Mouse (Mus musculus) myocyte (in vitro differentiated cells): ENCODE data around the gene Sh3bp4. TPM values are rescaled to one million over a fixed set of nuclear protein-coding genes. Genes with fewer than 3 reads are reported as not detected.
A peak's percentile ranks its signal among the peaks of the same experiment; 100 is the strongest.

Experiments
- H3K27me3 ChIP-seq: one replicate; pipeline ENCODE4 v1.6.1; 2011; ENCODE audit not compliant: control insufficient read depth, insufficient read depth, insufficient read length
- H3K36me3 ChIP-seq: one replicate; pipeline ENCODE4 v1.6.1; 2011; ENCODE audit not compliant: control insufficient read depth, insufficient read depth
- H3K4me2 ChIP-seq: one replicate; pipeline ENCODE4 v1.6.1; 2011; ENCODE audit warnings: low read depth, control low read depth
- H3K4me3 ChIP-seq: one replicate; pipeline ENCODE4 v1.5.1; 2011; ENCODE audit warnings: mild to moderate bottlenecking, control low read depth, moderate library complexity
- H3K79me2 ChIP-seq: one replicate; pipeline ENCODE4 v1.6.1; 2011; ENCODE audit not compliant: control insufficient read depth, insufficient read depth
- H3ac ChIP-seq: one replicate; pipeline ENCODE4 v1.6.1; 2011; ENCODE audit not compliant: control insufficient read depth, insufficient read length
- CEBPB ChIP-seq: IDR thresholded peaks from 2 replicates; pipeline ENCODE4 v1.6.1; 2011; ENCODE audit warnings: mild to moderate bottlenecking, moderate library complexity; ENCODE audit not compliant: poor library complexity, insufficient read depth, severe bottlenecking
- E2F4 ChIP-seq: IDR thresholded peaks from one replicate; pipeline ENCODE4 v1.6.1; 2011; ENCODE audit warnings: mild to moderate bottlenecking, control low read depth, moderate library complexity; ENCODE audit not compliant: insufficient read depth
- MAX ChIP-seq: IDR thresholded peaks from one replicate; pipeline ENCODE4 v1.6.1; 2011; ENCODE audit warnings: low read depth, mild to moderate bottlenecking, control low read depth
- MYOD1 ChIP-seq, 3 experiments: IDR thresholded peaks; one replicate each; pipeline ENCODE4 v1.6.1; 2011; ENCODE audit warnings: control low read depth in 2 of 3, low read depth in 2 of 3, mild to moderate bottlenecking in 2 of 3, moderate library complexity in 1 of 3; ENCODE audit not compliant: insufficient read length in 2 of 3, control insufficient read depth in 1 of 3
- MYOG ChIP-seq, 3 experiments: IDR thresholded peaks; one replicate each; pipeline ENCODE4 v1.6.1; 2011; ENCODE audit warnings: control low read depth in 2 of 3, low read depth in 2 of 3, mild to moderate bottlenecking in 2 of 3; ENCODE audit not compliant: insufficient read length in 2 of 3, control insufficient read depth in 1 of 3, insufficient read depth in 1 of 3
- POLR2A ChIP-seq: IDR thresholded peaks from one replicate; pipeline ENCODE4 v1.6.1; 2011; ENCODE audit warnings: low read depth, mild to moderate bottlenecking, control low read depth, moderate library complexity; ENCODE audit not compliant: insufficient read length
- POLR2AphosphoS2 ChIP-seq: IDR thresholded peaks from one replicate; pipeline ENCODE4 v1.6.1; 2011; ENCODE audit warnings: low read depth, control low read depth; ENCODE audit not compliant: insufficient read length
- REST ChIP-seq: IDR thresholded peaks from one replicate; pipeline ENCODE4 v1.6.1; 2011; ENCODE audit warnings: mild to moderate bottlenecking, control low read depth, moderate library complexity; ENCODE audit not compliant: insufficient read depth, insufficient read length
- SRF ChIP-seq: IDR thresholded peaks from one replicate; pipeline ENCODE4 v1.6.1; 2011; ENCODE audit warnings: low read depth; ENCODE audit not compliant: control insufficient read depth, insufficient read length
- TCF12 ChIP-seq: IDR thresholded peaks from one replicate; pipeline ENCODE4 v1.6.1; 2011; ENCODE audit warnings: mild to moderate bottlenecking, control low read depth; ENCODE audit not compliant: poor library complexity, insufficient read depth, severe bottlenecking
- TCF3 ChIP-seq: IDR thresholded peaks from one replicate; pipeline ENCODE4 v1.6.1; 2011; ENCODE audit warnings: low read depth, control low read depth; ENCODE audit not compliant: insufficient read length
- USF1 ChIP-seq: IDR thresholded peaks from one replicate; pipeline ENCODE4 v1.6.1; 2011; ENCODE audit warnings: low read depth, mild to moderate bottlenecking, control low read depth, moderate library complexity
- polyA plus RNA-seq: library from polyadenylated mRNA; unstranded; fragments of >200 nt; fragmentation: generic; extraction: Trizol; gene quantifications from one replicate; pipeline ENCODE4 v1.2.1, GENCODE M21; 2012; ENCODE audit warnings: missing spikeins

The Sh3bp4 gene
- polyA plus RNA-seq, 1 experiment, result 23.2 TPM

GRCm38 (mm10) chr1:89069479-89070102 is 624 bp upstream of the Sh3bp4 start:
- H3K4me2 ChIP-seq, result peak overlapping the region; percentile 99
- H3ac ChIP-seq, result peak overlapping the region; percentile 71
- no peaks in the 10 kb centered on the region for H3K27me3 ChIP-seq
- H3K4me3 ChIP-seq, result peak overlapping the region; percentile 70
- H3K79me2 ChIP-seq, result peaks cover 40% of the 10 kb centered on the region
- TF ChIP-seq REST (no peak), MYOD1 (IDR thresholded peaks at IDR 0.05; ENCODE audit: control insufficient read depth in 1 of 3, insufficient read length in 2 of 3, low read depth in 2 of 3) (peak in 1 of 3 experiments; percentile 5), MYOG (IDR thresholded peaks at IDR 0.05; ENCODE audit: control insufficient read depth in 1 of 3, insufficient read depth in 1 of 3, insufficient read length in 2 of 3, low read depth in 2 of 3) (no peak), TCF12 (no peak), USF1 (no peak), POLR2AphosphoS2 (peak; percentile 86), POLR2A (peak; percentile 73), E2F4 (peak; percentile 57), SRF (no peak), CEBPB (peak; percentile 62), MAX (no peak), TCF3 (no peak)
- no peaks in the 10 kb centered on the region for H3K36me3 ChIP-seq

DNA sequence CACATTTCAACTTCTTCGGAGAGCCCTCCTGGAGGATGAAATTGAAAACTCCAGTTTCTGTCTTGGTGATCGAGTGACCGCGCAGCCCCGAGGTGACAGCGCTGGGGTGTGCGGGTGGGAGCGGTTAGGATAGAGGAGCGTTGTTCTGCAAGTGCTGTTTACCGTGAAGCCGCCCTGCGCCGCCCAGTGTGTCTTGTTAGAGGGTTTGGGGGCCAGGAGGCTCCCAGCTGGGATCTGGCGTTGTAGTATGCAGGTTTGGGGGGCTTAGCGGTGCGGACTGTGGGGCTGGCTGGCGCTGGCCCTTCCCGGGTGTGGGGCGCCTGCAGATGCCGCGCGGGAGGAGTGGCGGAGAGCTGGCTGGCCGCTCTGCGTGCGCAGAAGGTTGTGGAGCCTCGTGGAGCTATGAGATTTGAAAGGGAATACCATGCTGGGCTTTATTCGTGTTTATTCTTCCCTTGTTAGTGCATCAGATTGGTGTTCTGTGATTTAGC is 701 bp downstream of the Sh3bp4 start:
- H3K79me2 ChIP-seq, result peaks cover 53% of the 10 kb centered on the region
- peak overlapping the region; percentile 70 for H3K4me3 ChIP-seq
- no peaks in the 10 kb centered on the region for H3K27me3 ChIP-seq
- TF ChIP-seq MYOG (IDR thresholded peaks at IDR 0.05; ENCODE audit: control insufficient read depth in 1 of 3, insufficient read depth in 1 of 3, insufficient read length in 2 of 3, low read depth in 2 of 3) (no peak), CEBPB (no peak), REST (no peak), POLR2AphosphoS2 (no peak), MYOD1 (IDR thresholded peaks at IDR 0.05; ENCODE audit: control insufficient read depth in 1 of 3, insufficient read length in 2 of 3, low read depth in 2 of 3) (no peak), SRF (no peak), TCF12 (no peak), MAX (no peak)
- peak overlapping the region; percentile 71 for H3ac ChIP-seq
- no peaks in the 10 kb centered on the region for H3K36me3 ChIP-seq
- H3K4me2 ChIP-seq, result peak overlapping the region; percentile 90

DNA sequence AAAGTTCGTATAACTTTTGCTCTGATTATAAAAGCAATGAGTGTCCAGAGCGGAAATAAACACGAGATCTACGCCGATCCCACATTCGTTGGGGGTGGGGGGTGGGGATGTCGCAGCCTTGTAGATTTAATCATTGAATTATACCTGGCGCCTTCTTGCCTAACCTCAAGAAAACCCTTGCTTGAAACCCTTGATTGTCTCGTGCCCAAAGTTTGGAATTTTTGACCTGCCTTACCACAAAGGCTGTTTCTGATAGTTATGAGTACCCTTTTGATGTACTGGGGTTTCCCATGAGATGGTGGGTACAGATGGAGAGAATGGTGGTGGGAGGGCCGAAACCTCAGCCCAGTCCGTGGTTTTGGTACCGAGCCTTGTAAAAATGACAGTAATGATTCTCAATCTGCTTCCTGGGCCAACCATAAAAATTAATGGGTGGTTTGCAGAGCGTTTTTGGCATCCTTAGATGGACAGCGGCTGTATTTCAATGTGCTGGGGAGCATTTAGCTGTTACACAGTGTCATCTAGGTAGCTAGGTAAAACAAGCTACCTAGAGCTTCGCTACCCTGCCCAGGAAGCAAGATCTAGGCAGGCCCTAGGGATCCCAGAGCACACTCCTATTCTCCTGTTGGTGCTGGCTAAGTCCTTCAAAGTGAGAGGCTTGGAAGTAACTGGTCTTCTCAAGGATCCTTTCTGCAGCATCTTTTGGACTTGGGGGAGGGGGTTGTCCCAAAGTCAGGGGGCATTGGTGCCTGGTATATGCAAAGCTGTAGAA is 1.3 kb downstream of the Sh3bp4 start:
- no peaks in the 10 kb centered on the region for H3K27me3 ChIP-seq

DNA sequence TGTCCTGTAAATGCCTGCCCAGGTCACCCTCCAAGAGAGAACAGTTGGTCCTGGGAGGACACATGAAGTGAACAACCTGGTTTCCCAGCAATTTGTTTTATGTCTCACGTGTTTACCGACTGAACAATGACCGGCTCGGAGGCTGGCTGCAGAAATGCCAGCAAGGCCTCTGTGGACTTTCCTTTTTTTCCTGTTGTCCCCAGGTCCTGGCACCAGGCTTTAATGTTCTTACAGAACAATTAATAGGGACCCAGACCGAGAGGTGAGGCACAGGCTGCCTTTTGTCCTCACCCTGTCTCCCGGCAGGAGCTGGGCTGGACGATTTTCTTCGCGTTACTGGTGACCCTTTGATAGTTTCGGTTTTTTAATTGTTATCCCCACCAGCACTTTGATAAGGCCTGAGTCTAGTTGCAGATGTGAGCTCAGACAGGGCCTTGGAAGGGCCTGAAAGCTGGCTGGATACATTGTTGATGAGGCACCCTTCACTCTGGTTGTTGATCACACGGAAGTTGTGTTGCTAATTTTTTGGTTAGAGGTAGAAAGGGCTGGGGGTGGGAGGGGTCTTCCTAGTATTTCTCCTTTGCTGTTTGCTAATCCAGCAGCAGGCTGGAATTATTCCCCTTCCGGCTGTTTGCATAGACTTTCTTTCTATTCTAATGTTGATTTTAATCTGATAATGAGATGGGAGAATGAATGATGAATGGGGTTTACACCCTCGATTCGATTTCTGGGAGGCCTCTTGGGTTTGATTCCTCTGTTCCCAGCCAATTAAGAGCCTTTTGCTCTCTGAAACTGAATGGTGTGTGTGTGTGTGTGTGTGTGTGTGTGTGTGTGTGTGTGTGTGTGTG is 2.2 kb downstream of the Sh3bp4 start:
- Histone ChIP-seq H3K36me3 (no peaks in the 10 kb centered on the region), H3K79me2 (peaks cover 67% of the 10 kb centered on the region), H3K4me3 (peak overlapping the region; percentile 70), H3ac (no peak overlapping the region), H3K27me3 (no peaks in the 10 kb centered on the region), H3K4me2 (peak overlapping the region; percentile 90)
- TF ChIP-seq MAX, result no peak
- TF ChIP-seq MYOD1 (IDR thresholded peaks at IDR 0.05; ENCODE audit: control insufficient read depth in 1 of 3, insufficient read length in 2 of 3, low read depth in 2 of 3), result no peak
- TF ChIP-seq E2F4, result no peak
- no peak for TF ChIP-seq POLR2A
- TF ChIP-seq USF1, result no peak
- no peak for TF ChIP-seq MYOG (IDR thresholded peaks at IDR 0.05; ENCODE audit: control insufficient read depth in 1 of 3, insufficient read depth in 1 of 3, insufficient read length in 2 of 3, low read depth in 2 of 3)
- TF ChIP-seq CEBPB, result no peak
- no peak for TF ChIP-seq REST
- TF ChIP-seq TCF3, result no peak
- no peak for TF ChIP-seq POLR2AphosphoS2
- no peak for TF ChIP-seq SRF
- no peak for TF ChIP-seq TCF12

More for the DNA sequence above, 1.3 kb downstream of the Sh3bp4 start:
- TF ChIP-seq POLR2AphosphoS2 (no peak), POLR2A (no peak), REST (no peak), MAX (no peak), E2F4 (no peak), MYOG (IDR thresholded peaks at IDR 0.05; ENCODE audit: control insufficient read depth in 1 of 3, insufficient read depth in 1 of 3, insufficient read length in 2 of 3, low read depth in 2 of 3) (no peak), CEBPB (no peak), TCF3 (no peak), MYOD1 (IDR thresholded peaks at IDR 0.05; ENCODE audit: control insufficient read depth in 1 of 3, insufficient read length in 2 of 3, low read depth in 2 of 3) (no peak), TCF12 (no peak), USF1 (no peak), SRF (no peak)
- Histone ChIP-seq H3K4me2 (peak overlapping the region; percentile 90), H3ac (peak overlapping the region; percentile 71), H3K36me3 (no peaks in the 10 kb centered on the region), H3K4me3 (peak overlapping the region; percentile 70), H3K79me2 (peaks cover 60% of the 10 kb centered on the region)
